Comparison of ENCODE assay signal across 9 mouse cellular contexts in the genomic region with DNA sequence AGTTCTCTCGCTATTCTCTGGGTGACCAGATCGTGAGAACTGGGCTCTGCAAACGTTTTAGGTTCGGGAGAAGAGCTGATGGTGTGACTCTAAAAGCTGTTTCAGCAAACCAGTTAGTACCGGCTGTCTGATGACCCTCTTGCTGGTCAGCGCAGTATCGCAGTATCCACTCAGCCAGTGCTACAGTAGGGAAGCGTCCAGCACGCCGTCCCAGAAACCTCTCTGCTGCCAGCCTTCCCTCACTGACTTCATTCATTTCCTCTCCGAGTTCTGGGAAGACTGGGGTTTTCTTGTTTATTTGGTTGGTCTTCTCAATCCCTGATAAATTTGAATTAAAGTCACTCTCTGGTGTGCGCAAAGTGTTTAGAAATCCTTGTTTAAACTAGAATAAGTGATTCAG. TPM values are rescaled to one million over a fixed set of nuclear protein-coding genes. Genes with fewer than 3 reads are reported as not detected.
DNase-seq lines count a peak whose midpoint lies in the region; ATAC-seq and TF ChIP-seq lines count a peak whose summit lies in the region.
"Had no signal": no experiment of that assay in that cellular context is flagged by ENCODE, and none has a peak within 500 bp of the region (broad histone marks: within the 10 kb centered on the region; RNA-seq: fewer than 3 reads in every experiment).

No protein-coding gene starts in this region.

- H3K27me3 ChIP-seq in kidney, embryonic 15.5 days = no peaks in the 10 kb centered on the region
- H3K27me3 ChIP-seq in forebrain, postnatal 0 days (ENCODE audit: insufficient read depth, low read length) = no peaks in the 10 kb centered on the region
- H3K27me3 ChIP-seq in intestine, embryonic 14.5 days (replicated peaks; ENCODE audit: control insufficient read depth, insufficient read depth, low read length) = no peaks in the 10 kb centered on the region
- no peaks in the 10 kb centered on the region for H3K27me3 ChIP-seq in midbrain, embryonic 14.5 days (ENCODE audit: control insufficient read depth, insufficient read depth, low read length)
- H3K27me3 ChIP-seq: CH12.LX had no signal

- no peaks in the 10 kb centered on the region for H3K36me3 ChIP-seq in kidney, embryonic 15.5 days
- no peaks in the 10 kb centered on the region for H3K36me3 ChIP-seq in forebrain, postnatal 0 days (ENCODE audit: insufficient read depth)
- H3K36me3 ChIP-seq in intestine, embryonic 14.5 days (ENCODE audit: control insufficient read depth, insufficient read depth, low read length) = no peaks in the 10 kb centered on the region
- H3K36me3 ChIP-seq in midbrain, embryonic 14.5 days (ENCODE audit: control insufficient read depth, insufficient read depth, low read length) = no peaks in the 10 kb centered on the region

- no peak overlapping the region for H3K4me3 ChIP-seq in kidney, embryonic 15.5 days (replicated peaks)
- no peak overlapping the region for H3K4me3 ChIP-seq in forebrain, postnatal 0 days (ENCODE audit: low read depth, low read length)
- H3K4me3 ChIP-seq in intestine, embryonic 14.5 days (ENCODE audit: low read depth, low read length) = no peak overlapping the region
- no peak overlapping the region for H3K4me3 ChIP-seq in midbrain, embryonic 14.5 days (replicated peaks; ENCODE audit: low read depth, low read length)

- WGBS in kidney, embryonic 15.5 days = 53% methylated on average over 12 of the region's 12 CpGs
- WGBS in forebrain, postnatal 0 days = 66% methylated on average over 12 of the region's 12 CpGs
- WGBS in intestine, embryonic 14.5 days = 40% methylated on average over 12 of the region's 12 CpGs
- 68% methylated on average over 12 of the region's 12 CpGs for WGBS in midbrain, embryonic 14.5 days

- intact Hi-C loops in left cerebral cortex, postnatal 4 days (cut with DNase I) = no loop called here

- H3K4me1 ChIP-seq in kidney, embryonic 15.5 days = peaks cover 42% of the 10 kb centered on the region
- H3K4me1 ChIP-seq in forebrain, postnatal 0 days (ENCODE audit: insufficient read depth) = peaks cover 10% of the 10 kb centered on the region
- H3K4me1 ChIP-seq in intestine, embryonic 14.5 days (replicated peaks; ENCODE audit: control insufficient read depth, insufficient read depth, low read length) = peaks cover 21% of the 10 kb centered on the region
- H3K4me1 ChIP-seq in midbrain, embryonic 14.5 days (ENCODE audit: control insufficient read depth, insufficient read depth, low read length) = 0 out of 2 replicates have a peak, but pooled peaks cover 6% of the 10 kb centered on the region

- H3K9ac ChIP-seq in kidney, embryonic 15.5 days = no peak overlapping the region
- H3K9ac ChIP-seq in forebrain, postnatal 0 days = no peak overlapping the region
- H3K9ac ChIP-seq in intestine, embryonic 14.5 days (ENCODE audit: low read length) = peak overlapping the region; percentile 34
- H3K9ac ChIP-seq in midbrain, embryonic 14.5 days (replicated peaks; ENCODE audit: low read length) = no peak overlapping the region

- no peak for DNase-seq in kidney, postnatal 25 days
- no peak for DNase-seq in forebrain, postnatal 0 days
- DNase-seq in intestine, embryonic 14.5 days (ENCODE audit: low spot score) = peak; percentile 54
- no peak for DNase-seq in midbrain, embryonic 14.5 days
- no peak for DNase-seq in left cerebral cortex, postnatal 4 days
- no peak for DNase-seq in testis, postnatal 10 days (ENCODE audit: low spot score)

- no peak for TF ChIP-seq CTCF in forebrain, postnatal 0 days (IDR thresholded peaks at IDR 0.05; ENCODE audit: low read depth)

- 0 out of 2 replicates have a peak, but pooled peaks have one; percentile 38 for ATAC-seq in kidney, embryonic 15.5 days (replicated peaks; ENCODE audit: low FRiP score)
- ATAC-seq in forebrain, postnatal 0 days = peak; percentile 30; the same call in 1 of the 2 replicates
- no peak for ATAC-seq in intestine, embryonic 14.5 days (replicated peaks; ENCODE audit: low FRiP score, low TSS enrichment, low read depth)
- ATAC-seq in midbrain, embryonic 14.5 days (ENCODE audit: low FRiP score, low TSS enrichment) = no peak
- no peak for ATAC-seq in activated CD4-positive, CD25-positive, alpha-beta regulatory T cell, adult 4 months

- peak overlapping the region; percentile 95 for H3K27ac ChIP-seq in kidney, embryonic 15.5 days
- H3K27ac ChIP-seq in forebrain, postnatal 0 days (ENCODE audit: low read depth, low read length) = peak overlapping the region; percentile 51; the same call in 1 of the 2 replicates
- peak overlapping the region; percentile 92 for H3K27ac ChIP-seq in intestine, embryonic 14.5 days (ENCODE audit: low read depth)
- no peak overlapping the region for H3K27ac ChIP-seq in midbrain, embryonic 14.5 days (replicated peaks; ENCODE audit: low read depth, low read length)

- no peaks in the 10 kb centered on the region for H3K9me3 ChIP-seq in kidney, embryonic 15.5 days (replicated peaks)
- no peaks in the 10 kb centered on the region for H3K9me3 ChIP-seq in forebrain, postnatal 0 days (ENCODE audit: low read length)
- peaks cover 6% of the 10 kb centered on the region; the same call in 1 of the 2 replicates for H3K9me3 ChIP-seq in intestine, embryonic 14.5 days (ENCODE audit: control insufficient read depth, low read length)
- no peaks in the 10 kb centered on the region for H3K9me3 ChIP-seq in midbrain, embryonic 14.5 days (ENCODE audit: control insufficient read depth, low read length)

- H3K4me2 ChIP-seq in kidney, embryonic 15.5 days = peak overlapping the region; percentile 47
- 0 out of 2 replicates have a peak overlapping the region, but pooled peaks have one; percentile 30 for H3K4me2 ChIP-seq in forebrain, postnatal 0 days (ENCODE audit: low read depth)
- peak overlapping the region; percentile 5 for H3K4me2 ChIP-seq in intestine, embryonic 14.5 days (ENCODE audit: low read length)
- H3K4me2 ChIP-seq in midbrain, embryonic 14.5 days (ENCODE audit: low read length) = peak overlapping the region; percentile 9; the same call in 1 of the 2 replicates

RNA-seq across cellular contexts. Expression of gene Xpnpep1, which starts 46.8 kb away (rescaled TPM):
- 148 and 168 TPM in 2 replicates for polyA plus RNA-seq in kidney, embryonic 15.5 days (2015; fragmentation: Nextera tagmentation; extraction: Ambion mirVana)
- total RNA-seq in forebrain, postnatal 0 days (2014; rRNA removed) = 93.3 and 103 TPM in 2 replicates
- 138 and 141 TPM in 2 replicates for polyA plus RNA-seq in forebrain, postnatal 0 days (2015; fragmentation: Nextera tagmentation; extraction: Ambion mirVana)
- polyA plus RNA-seq in intestine, embryonic 14.5 days (2014; fragmentation: Nextera tagmentation; extraction: Ambion mirVana) = 185 and 189 TPM in 2 replicates
- polyA plus RNA-seq in midbrain, embryonic 14.5 days (2014; fragmentation: Nextera tagmentation; extraction: Ambion mirVana) = 135 and 136 TPM in 2 replicates
- total RNA-seq in left cerebral cortex, postnatal 4 days (2021) = 100 to 1,000 TPM; 123 to 124 TPM
- polyA plus RNA-seq in activated CD4-positive, CD25-positive, alpha-beta regulatory T cell, adult 4 months (2017; shearing (Covaris generic)) = 10 to 100 TPM; 56.2 to 64.9 TPM

RNA-seq across cellular contexts. Expression of gene Add3, which starts 53.4 kb away (rescaled TPM):
- polyA plus RNA-seq in kidney, embryonic 15.5 days (2015; fragmentation: Nextera tagmentation; extraction: Ambion mirVana) = 80.1 and 85.6 TPM in 2 replicates
- 51.9 and 52.6 TPM in 2 replicates for total RNA-seq in forebrain, postnatal 0 days (2014; rRNA removed)
- polyA plus RNA-seq in forebrain, postnatal 0 days (2015; fragmentation: Nextera tagmentation; extraction: Ambion mirVana) = 35.9 and 52.3 TPM in 2 replicates
- 115 and 120 TPM in 2 replicates for polyA plus RNA-seq in intestine, embryonic 14.5 days (2014; fragmentation: Nextera tagmentation; extraction: Ambion mirVana)
- 14.8 and 28.6 TPM in 2 replicates for polyA plus RNA-seq in midbrain, embryonic 14.5 days (2014; fragmentation: Nextera tagmentation; extraction: Ambion mirVana)
- 10 to 100 TPM; 93.4 to 93.5 TPM for total RNA-seq in left cerebral cortex, postnatal 4 days (2021)
- 100 to 1,000 TPM; 113 to 128 TPM for polyA plus RNA-seq in activated CD4-positive, CD25-positive, alpha-beta regulatory T cell, adult 4 months (2017; shearing (Covaris generic))

Comparison
In these comparisons a context has a peak if more than half of its experiments do, and no peak if none do; other contexts are left out.
1. ATAC-seq: peak in kidney, embryonic 15.5 days (single experiment) and forebrain, postnatal 0 days (single experiment); none in intestine, embryonic 14.5 days (single experiment), midbrain, embryonic 14.5 days (single experiment) and activated CD4-positive, CD25-positive, alpha-beta regulatory T cell, adult 4 months (single experiment).
2. Peak in every context shown above with its lines, with median percentiles within 50 percentile points of each other: H3K4me2 ChIP-seq.